Mouse (Mus musculus): ENCODE measurements around the gene Hist2h2aa1. TPM values are rescaled to one million over a fixed set of nuclear protein-coding genes. Genes with fewer than 3 reads are reported as not detected.

Gene Hist2h2aa1
- polyA plus RNA-seq, 1 experiment from 2014 or later: 17.4 TPM

- no peaks in the 10 kb centered on the region for H3K27me3 ChIP-seq (ENCODE audit: control insufficient read depth, insufficient read depth, low read length)
- H3K9me3 ChIP-seq (ENCODE audit: control insufficient read depth, low read length): no peaks in the 10 kb centered on the region
- H3K4me2 ChIP-seq (ENCODE audit: low read depth, low read length): no peak overlapping the region
- H3K27ac ChIP-seq (ENCODE audit: low read depth, low read length): no peak overlapping the region
- H3K36me3 ChIP-seq (ENCODE audit: control insufficient read depth, insufficient read depth, low read length): no peaks in the 10 kb centered on the region
- no peak overlapping the region for H3K9ac ChIP-seq (replicated peaks; ENCODE audit: low read depth, low read length)
- ATAC-seq (ENCODE audit: low read depth): no peak
- WGBS: 76% methylated on average over 8 of the region's 8 CpGs
- peaks cover 2% of the 10 kb centered on the region for H3K4me1 ChIP-seq (ENCODE audit: control insufficient read depth, insufficient read depth, low read length)
- H3K4me3 ChIP-seq (ENCODE audit: low read depth, low read length): no peak overlapping the region
Measured at GRCm38 (mm10) chr3:96226695-96227648, 18.3 kb upstream of the Hist2h2aa1 start.

- no peaks in the 10 kb centered on the region for H3K9me3 ChIP-seq (ENCODE audit: control insufficient read depth, low read length)
- H3K4me2 ChIP-seq (ENCODE audit: low read depth, low read length): no peak overlapping the region
- no peak for ATAC-seq (ENCODE audit: low read depth)
- no peaks in the 10 kb centered on the region for H3K36me3 ChIP-seq (ENCODE audit: control insufficient read depth, insufficient read depth, low read length)
- no peaks in the 10 kb centered on the region for H3K27me3 ChIP-seq (ENCODE audit: control insufficient read depth, insufficient read depth, low read length)
- no peak overlapping the region for H3K4me3 ChIP-seq (ENCODE audit: low read depth, low read length)
- WGBS: 63% methylated on average over 2 of the region's 2 CpGs
- no peak overlapping the region for H3K9ac ChIP-seq (replicated peaks; ENCODE audit: low read depth, low read length)
- no peaks in the 10 kb centered on the region for H3K4me1 ChIP-seq (ENCODE audit: control insufficient read depth, insufficient read depth, low read length)
- H3K27ac ChIP-seq (ENCODE audit: low read depth, low read length): no peak overlapping the region
Measured at GRCm38 (mm10) chr3:96228828-96229227, 16.5 kb upstream of the Hist2h2aa1 start.

- H3K36me3 ChIP-seq (ENCODE audit: control insufficient read depth, insufficient read depth, low read length): no peaks in the 10 kb centered on the region
- 77% methylated on average over 2 of the region's 2 CpGs for WGBS
- no peak for ATAC-seq (ENCODE audit: low read depth)
- no peaks in the 10 kb centered on the region for H3K9me3 ChIP-seq (ENCODE audit: control insufficient read depth, low read length)
- no peak overlapping the region for H3K4me2 ChIP-seq (ENCODE audit: low read depth, low read length)
- no peak overlapping the region for H3K9ac ChIP-seq (replicated peaks; ENCODE audit: low read depth, low read length)
- no peaks in the 10 kb centered on the region for H3K4me1 ChIP-seq (ENCODE audit: control insufficient read depth, insufficient read depth, low read length)
- H3K27me3 ChIP-seq (ENCODE audit: control insufficient read depth, insufficient read depth, low read length): no peaks in the 10 kb centered on the region
- H3K27ac ChIP-seq (ENCODE audit: low read depth, low read length): no peak overlapping the region
- no peak overlapping the region for H3K4me3 ChIP-seq (ENCODE audit: low read depth, low read length)
Measured at GRCm38 (mm10) chr3:96230404-96230803, 14.9 kb upstream of the Hist2h2aa1 start.

GRCm38 (mm10) chr3:96230910-96231757 is 14.2 kb upstream of the Hist2h2aa1 start:
- Histone ChIP-seq H3K4me2 (ENCODE audit: low read depth, low read length) (no peak overlapping the region), H3K36me3 (ENCODE audit: control insufficient read depth, insufficient read depth, low read length) (no peaks in the 10 kb centered on the region), H3K9me3 (ENCODE audit: control insufficient read depth, low read length) (no peaks in the 10 kb centered on the region), H3K27ac (ENCODE audit: low read depth, low read length) (no peak overlapping the region), H3K27me3 (ENCODE audit: control insufficient read depth, insufficient read depth, low read length) (no peaks in the 10 kb centered on the region), H3K4me1 (ENCODE audit: control insufficient read depth, insufficient read depth, low read length) (no peaks in the 10 kb centered on the region), H3K9ac (replicated peaks; ENCODE audit: low read depth, low read length) (no peak overlapping the region), H3K4me3 (ENCODE audit: low read depth, low read length) (no peak overlapping the region)
- no peak for ATAC-seq (ENCODE audit: low read depth)
- WGBS: 73% methylated on average over 4 of the region's 4 CpGs

GRCm38 (mm10) chr3:96231758-96232120 is 13.6 kb upstream of the Hist2h2aa1 start:
- no peak overlapping the region for H3K9ac ChIP-seq (replicated peaks; ENCODE audit: low read depth, low read length)
- no peak overlapping the region for H3K4me2 ChIP-seq (ENCODE audit: low read depth, low read length)
- no peaks in the 10 kb centered on the region for H3K9me3 ChIP-seq (ENCODE audit: control insufficient read depth, low read length)
- H3K27me3 ChIP-seq (ENCODE audit: control insufficient read depth, insufficient read depth, low read length): no peaks in the 10 kb centered on the region
- no peaks in the 10 kb centered on the region for H3K36me3 ChIP-seq (ENCODE audit: control insufficient read depth, insufficient read depth, low read length)
- H3K27ac ChIP-seq (ENCODE audit: low read depth, low read length): no peak overlapping the region
- ATAC-seq (ENCODE audit: low read depth): no peak
- H3K4me3 ChIP-seq (ENCODE audit: low read depth, low read length): no peak overlapping the region
- H3K4me1 ChIP-seq (ENCODE audit: control insufficient read depth, insufficient read depth, low read length): no peaks in the 10 kb centered on the region
- 65% methylated on average over 2 of the region's 2 CpGs for WGBS

- Histone ChIP-seq H3K27ac (ENCODE audit: low read depth, low read length) (no peak overlapping the region), H3K4me1 (ENCODE audit: control insufficient read depth, insufficient read depth, low read length) (0 out of 2 replicates have a peak, but pooled peaks cover 3% of the 10 kb centered on the region), H3K36me3 (ENCODE audit: control insufficient read depth, insufficient read depth, low read length) (no peaks in the 10 kb centered on the region), H3K4me3 (ENCODE audit: low read depth, low read length) (no peak overlapping the region), H3K27me3 (ENCODE audit: control insufficient read depth, insufficient read depth, low read length) (no peaks in the 10 kb centered on the region), H3K9ac (replicated peaks; ENCODE audit: low read depth, low read length) (no peak overlapping the region), H3K4me2 (ENCODE audit: low read depth, low read length) (no peak overlapping the region), H3K9me3 (ENCODE audit: control insufficient read depth, low read length) (no peaks in the 10 kb centered on the region)
- ATAC-seq (ENCODE audit: low read depth): no peak
- WGBS: 91% methylated on average over 2 of the region's 2 CpGs
Measured at GRCm38 (mm10) chr3:96234914-96235313, 10.4 kb upstream of the Hist2h2aa1 start.

- Histone ChIP-seq H3K4me3 (ENCODE audit: low read depth, low read length) (no peak overlapping the region), H3K4me2 (ENCODE audit: low read depth, low read length) (no peak overlapping the region), H3K9me3 (ENCODE audit: control insufficient read depth, low read length) (no peaks in the 10 kb centered on the region), H3K36me3 (ENCODE audit: control insufficient read depth, insufficient read depth, low read length) (no peaks in the 10 kb centered on the region), H3K4me1 (ENCODE audit: control insufficient read depth, insufficient read depth, low read length) (peaks cover 5% of the 10 kb centered on the region; the same call in 1 of the 2 replicates), H3K27ac (ENCODE audit: low read depth, low read length) (no peak overlapping the region), H3K27me3 (ENCODE audit: control insufficient read depth, insufficient read depth, low read length) (no peaks in the 10 kb centered on the region), H3K9ac (replicated peaks; ENCODE audit: low read depth, low read length) (no peak overlapping the region)
- WGBS: 83% methylated on average over 3 of the region's 3 CpGs
- no peak for ATAC-seq (ENCODE audit: low read depth)
Measured at GRCm38 (mm10) chr3:96235836-96236235, 9.5 kb upstream of the Hist2h2aa1 start.

- no peak for ATAC-seq (ENCODE audit: low read depth)
- Histone ChIP-seq H3K27me3 (ENCODE audit: control insufficient read depth, insufficient read depth, low read length) (no peaks in the 10 kb centered on the region), H3K36me3 (ENCODE audit: control insufficient read depth, insufficient read depth, low read length) (no peaks in the 10 kb centered on the region), H3K4me3 (ENCODE audit: low read depth, low read length) (no peak overlapping the region), H3K27ac (ENCODE audit: low read depth, low read length) (no peak overlapping the region), H3K4me1 (ENCODE audit: control insufficient read depth, insufficient read depth, low read length) (peaks cover 6% of the 10 kb centered on the region; the same call in 1 of the 2 replicates), H3K9me3 (ENCODE audit: control insufficient read depth, low read length) (no peaks in the 10 kb centered on the region), H3K4me2 (ENCODE audit: low read depth, low read length) (peak overlapping the region; percentile 3; the same call in 1 of the 2 replicates), H3K9ac (replicated peaks; ENCODE audit: low read depth, low read length) (no peak overlapping the region)
- 85% methylated on average over 4 of the region's 4 CpGs for WGBS
Measured at GRCm38 (mm10) chr3:96236834-96237334, 8.4 kb upstream of the Hist2h2aa1 start.

Data from neural tube, embryonic 14.5 days (tissue).